Mouse (Mus musculus) adrenal gland, postnatal 10 days (tissue): ENCODE measurements at regions not wholly inside any gene's neighbourhood (a gene's known extent, or its start where the extent isn't known, plus 50 kb on each side); places are given as distances from the start of the nearest gene placed in this dataset.

ENCODE experiments used
- DNase-seq: peaks from one replicate; pipeline ENCODE4 v3.0.0; 2021; ENCODE audit warnings: mixed read lengths

GRCm38 (mm10) chr1:143074999-143075398 lies 565.5 kb upstream of the B3galt2 start:
- DNase-seq: no peak

GRCm38 (mm10) chr1:143080441-143080840 lies 560.0 kb upstream of the B3galt2 start:
- DNase-seq: no peak

DNA sequence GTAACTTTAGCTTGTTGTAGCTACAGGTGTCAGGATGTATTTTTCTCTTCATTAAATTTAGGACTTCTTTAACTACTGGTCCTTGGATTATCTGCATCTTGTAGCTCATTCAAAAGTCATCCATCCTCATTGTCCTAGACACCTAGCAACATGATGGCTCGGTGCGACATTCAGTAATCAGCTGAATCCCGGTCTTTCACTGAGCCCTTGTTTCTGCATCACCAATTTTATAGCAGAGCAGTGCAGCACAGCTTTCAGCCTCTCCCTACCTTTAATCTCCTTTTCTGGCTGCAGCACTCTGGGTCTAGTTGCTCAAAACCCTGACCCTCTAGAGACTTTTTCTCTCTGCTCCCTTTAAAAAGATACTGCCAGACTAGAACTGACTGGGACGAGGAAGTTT lies 543.6 kb upstream of the B3galt2 start:
- DNase-seq: no peak

DNA sequence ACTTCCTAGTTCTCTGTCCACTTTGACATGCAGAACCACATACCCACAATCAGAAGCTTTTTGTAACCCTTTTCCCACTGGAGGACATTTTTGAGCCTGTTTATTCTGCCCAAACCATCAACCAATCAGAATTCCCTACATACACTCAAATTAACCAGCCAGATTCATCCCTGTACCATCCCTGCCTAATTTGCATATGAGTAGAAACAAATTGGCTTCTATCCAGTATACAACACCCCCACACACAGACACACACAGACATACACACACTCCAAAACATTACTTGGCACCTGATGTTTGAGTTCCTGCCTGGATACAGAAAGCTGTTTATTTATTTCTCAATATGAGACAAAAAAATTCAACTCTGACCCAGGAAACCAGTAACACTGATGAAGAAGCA lies 542.2 kb upstream of the B3galt2 start:
- DNase-seq: no peak

GRCm38 (mm10) chr1:143122185-143122584 lies 518.3 kb upstream of the B3galt2 start:
- no peak for DNase-seq

- DNase-seq: no peak
Measured at GRCm38 (mm10) chr1:143130257-143130656, 510.2 kb upstream of the B3galt2 start.

DNA sequence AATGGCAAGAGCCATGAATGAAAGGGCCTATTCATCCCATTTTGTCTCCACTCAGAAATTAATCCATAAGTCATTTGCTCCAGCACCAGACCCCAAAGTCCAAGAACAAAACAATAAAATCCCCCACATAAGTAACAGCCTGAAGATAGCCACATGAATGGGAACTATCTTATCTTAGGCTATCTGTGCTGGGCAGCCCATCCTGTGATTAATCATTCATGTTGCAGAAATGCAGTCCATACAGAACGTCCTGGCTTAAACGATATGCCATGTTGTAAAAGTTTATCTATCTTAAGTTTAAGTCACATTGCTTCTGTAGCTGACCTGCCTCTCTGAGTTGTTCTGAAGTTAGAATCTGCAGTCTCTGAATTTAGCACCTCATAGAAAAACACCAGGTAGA lies 507.7 kb upstream of the B3galt2 start:
- no peak for DNase-seq

DNA sequence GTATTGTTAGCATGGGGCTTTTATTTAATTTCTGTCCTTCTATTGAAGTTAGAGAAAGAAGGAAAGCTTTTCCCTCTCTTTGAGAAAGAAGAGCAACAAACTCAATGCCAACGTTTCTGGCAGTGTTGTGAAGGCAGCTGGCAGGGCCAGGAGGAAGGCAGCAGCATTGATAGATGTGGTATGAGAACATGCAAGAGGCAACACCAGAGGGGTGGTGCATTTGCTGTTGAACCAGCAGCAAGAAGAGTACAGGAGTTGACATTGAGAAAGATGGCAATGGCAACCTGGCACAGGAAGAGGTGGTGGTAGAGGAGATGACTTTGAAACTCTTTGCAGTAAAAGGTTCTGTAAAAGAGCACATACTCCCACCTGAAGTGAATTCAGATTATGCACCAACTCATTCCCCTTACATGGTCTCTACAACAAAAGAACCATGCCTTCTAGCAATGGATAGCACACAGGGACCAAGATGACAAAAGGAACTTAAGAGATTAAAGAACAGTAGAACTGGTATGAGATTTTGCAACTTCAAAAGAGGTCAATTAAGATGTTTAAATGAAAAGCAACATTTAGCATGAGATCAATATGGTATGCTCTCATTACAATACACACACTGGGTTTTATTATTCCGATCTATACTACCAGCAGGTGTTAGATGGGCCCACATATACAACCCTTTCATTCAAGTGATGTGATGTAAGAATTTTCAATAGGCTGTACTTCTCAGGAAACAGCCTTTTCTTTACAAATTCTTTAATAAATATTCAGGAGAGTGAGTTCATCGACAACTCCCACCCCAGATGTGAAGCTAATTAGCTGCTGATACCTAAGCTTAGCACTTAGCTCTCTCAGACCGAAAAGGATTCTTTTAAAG lies 495.1 kb upstream of the B3galt2 start:
- no peak for DNase-seq

DNA sequence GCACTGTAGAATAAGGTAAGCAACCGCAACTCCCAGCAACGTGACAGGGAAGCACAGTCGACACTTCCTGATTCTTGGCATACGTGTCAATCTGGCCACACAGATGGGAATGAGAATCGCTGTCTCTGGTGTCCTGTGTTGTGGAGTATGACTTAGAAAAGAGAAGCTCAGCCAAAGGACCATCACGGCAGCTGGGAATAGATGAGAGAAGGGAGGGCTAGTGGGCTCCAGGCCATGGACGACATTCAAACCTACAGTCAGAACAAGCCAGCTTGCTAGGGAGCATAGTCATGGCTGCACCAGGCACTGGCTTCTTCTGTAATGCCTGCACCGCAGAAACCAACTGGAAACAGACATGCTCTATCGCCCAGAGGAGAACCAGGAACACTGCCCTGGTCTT lies 469.2 kb upstream of the B3galt2 start:
- no peak for DNase-seq

DNA sequence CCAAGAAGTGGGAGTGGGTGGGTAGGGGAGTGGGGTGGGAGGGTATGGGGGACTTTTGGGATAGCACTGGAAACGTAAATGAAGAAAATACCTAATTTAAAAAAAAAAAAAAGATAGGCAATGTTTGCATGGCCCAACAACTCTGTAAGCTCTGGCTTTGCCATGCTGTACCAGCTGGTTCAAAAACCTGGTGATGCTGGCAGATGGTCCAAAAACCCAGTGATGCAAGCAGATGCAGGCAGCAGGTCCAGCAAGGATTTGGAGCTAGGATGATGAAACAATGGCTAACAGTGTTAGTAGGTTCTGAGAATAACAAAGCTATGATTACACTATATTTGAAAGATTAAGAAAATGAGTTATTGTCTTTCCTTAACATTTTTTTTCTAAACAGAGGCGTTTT lies 466.6 kb upstream of the B3galt2 start:
- no peak for DNase-seq

GRCm38 (mm10) chr1:143192167-143192793 lies 448.2 kb upstream of the B3galt2 start:
- DNase-seq: no peak

GRCm38 (mm10) chr1:143200213-143200889 lies 440.1 kb upstream of the B3galt2 start:
- no peak for DNase-seq

DNA sequence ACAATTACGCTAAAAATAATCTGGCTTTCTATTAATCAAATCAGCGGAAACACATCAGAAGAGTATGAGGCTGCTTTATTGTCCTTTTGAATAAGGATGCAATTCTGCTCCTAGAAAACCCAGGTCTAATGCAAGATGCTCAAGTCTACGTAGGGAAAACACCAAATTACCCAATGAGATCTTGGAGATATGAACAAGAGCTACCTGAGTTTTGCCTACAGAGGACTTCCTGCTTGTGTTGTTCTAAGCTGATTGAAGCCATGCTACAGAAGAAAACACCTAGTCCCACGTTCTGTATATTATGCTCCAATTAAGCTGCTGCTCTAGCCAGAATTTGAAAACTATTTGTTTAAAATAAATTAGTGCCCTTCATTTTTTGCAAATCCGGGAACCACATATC lies 439.5 kb upstream of the B3galt2 start:
- no peak for DNase-seq

DNA sequence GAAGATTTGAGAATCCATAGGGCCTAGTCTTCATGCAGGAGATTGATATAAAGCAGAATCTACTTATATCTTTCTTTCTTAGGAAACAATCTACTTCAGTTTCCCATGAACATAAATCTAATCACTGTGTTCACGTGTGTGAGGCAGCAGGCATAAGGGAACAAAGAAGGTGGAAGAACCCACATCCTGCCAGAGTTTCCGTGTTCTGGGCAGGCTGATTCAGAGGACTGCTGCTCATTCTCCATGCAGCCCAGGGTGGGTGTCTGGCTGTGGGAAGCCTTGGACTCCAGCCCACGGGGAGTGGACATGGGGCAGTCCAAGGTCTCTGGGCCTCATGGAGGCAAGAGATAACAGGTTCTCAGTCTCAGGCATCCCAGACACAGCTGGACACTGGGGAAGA lies 438.3 kb upstream of the B3galt2 start:
- DNase-seq: peak; percentile 13

DNA sequence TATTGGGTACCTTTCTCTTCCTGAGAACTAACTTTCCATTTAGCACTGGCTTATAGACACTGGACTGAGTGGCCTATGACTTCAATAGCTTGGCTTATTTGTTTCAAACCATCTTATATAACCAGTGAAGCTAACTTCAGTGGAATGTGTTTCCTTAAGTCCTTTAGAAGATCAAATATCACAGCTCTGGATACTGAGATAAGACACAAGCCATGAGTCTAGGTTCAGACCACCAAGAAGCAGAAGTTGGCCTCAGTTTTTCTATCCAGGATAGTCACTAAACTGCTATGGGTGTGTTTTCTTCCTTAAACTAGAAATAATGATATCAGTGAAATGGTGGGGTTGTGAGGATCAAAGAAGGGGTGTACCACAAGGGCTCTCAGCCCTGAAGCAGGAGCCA lies 436.4 kb upstream of the B3galt2 start:
- no peak for DNase-seq

DNA sequence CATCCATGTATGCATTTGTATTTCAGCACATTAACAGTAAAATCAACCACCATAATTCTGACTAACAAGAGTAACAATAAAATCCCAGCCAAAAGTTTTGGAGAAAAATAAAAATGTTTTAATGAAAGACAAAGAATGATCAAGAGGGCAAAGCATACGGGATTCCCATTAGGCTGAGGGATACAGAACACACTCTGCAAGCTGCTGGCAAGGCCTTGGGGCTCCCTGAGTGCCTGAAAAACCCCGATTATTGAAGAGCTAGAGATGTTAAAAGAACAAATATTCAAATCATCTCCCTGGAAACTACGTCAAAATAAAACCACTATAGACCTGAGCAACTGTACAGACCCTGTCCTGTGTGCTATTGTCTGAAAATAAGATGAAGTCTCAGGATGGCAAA lies 433.5 kb upstream of the B3galt2 start:
- DNase-seq: no peak

DNA sequence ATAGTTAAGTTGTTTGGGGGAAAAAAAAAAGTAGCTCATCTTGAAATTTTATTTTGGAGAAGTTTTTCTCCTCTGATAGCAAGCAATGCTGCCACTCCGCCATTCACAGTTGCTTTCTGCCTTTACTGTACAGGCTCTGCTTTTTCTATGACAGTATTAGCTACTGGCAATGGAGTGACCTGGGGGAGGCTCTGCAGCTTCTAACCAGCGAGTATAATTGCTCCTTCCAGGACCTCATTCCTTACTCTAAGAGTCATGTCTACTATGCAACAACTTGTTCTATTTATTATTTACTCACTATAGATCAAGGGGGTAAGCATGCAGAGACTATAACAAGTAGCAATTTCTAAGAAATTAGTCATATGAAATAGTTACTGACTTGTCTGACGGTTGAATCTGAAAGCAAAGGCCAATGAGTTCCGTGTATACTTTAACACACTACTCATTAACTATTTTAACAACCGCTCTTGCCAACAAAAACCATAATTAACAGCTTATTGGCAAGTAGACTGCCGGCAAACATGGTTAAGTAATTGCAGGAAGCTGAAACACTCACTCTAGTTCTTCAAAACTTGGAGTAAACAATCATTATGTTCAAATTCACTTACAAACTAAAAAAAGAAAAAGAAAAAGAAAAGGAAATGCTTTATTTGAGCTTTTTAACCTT lies 432.9 kb upstream of the B3galt2 start:
- DNase-seq: no peak

DNA sequence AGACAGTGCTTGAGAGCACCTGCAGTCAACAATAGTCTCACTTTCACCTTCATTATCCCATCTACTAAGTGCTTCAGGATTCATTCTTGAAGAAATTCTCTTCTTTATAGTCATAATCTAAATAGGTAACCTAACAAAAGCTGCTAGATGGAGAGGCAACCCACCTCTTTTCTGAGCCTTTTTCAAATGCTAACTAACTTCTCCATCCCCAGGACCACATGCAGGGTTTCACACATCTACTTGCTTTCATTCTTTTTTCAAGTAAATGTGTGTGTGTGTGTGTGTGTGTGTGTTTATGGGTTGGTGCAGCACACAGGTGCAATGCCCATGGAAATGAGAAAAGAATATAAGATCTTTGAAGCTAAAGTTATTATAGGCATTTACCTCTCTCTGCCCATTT lies 423.1 kb upstream of the B3galt2 start:
- no peak for DNase-seq

GRCm38 (mm10) chr1:143231969-143232368 lies 408.5 kb upstream of the B3galt2 start:
- DNase-seq: no peak

GRCm38 (mm10) chr1:143258470-143259215 lies 381.8 kb upstream of the B3galt2 start:
- no peak for DNase-seq

DNA sequence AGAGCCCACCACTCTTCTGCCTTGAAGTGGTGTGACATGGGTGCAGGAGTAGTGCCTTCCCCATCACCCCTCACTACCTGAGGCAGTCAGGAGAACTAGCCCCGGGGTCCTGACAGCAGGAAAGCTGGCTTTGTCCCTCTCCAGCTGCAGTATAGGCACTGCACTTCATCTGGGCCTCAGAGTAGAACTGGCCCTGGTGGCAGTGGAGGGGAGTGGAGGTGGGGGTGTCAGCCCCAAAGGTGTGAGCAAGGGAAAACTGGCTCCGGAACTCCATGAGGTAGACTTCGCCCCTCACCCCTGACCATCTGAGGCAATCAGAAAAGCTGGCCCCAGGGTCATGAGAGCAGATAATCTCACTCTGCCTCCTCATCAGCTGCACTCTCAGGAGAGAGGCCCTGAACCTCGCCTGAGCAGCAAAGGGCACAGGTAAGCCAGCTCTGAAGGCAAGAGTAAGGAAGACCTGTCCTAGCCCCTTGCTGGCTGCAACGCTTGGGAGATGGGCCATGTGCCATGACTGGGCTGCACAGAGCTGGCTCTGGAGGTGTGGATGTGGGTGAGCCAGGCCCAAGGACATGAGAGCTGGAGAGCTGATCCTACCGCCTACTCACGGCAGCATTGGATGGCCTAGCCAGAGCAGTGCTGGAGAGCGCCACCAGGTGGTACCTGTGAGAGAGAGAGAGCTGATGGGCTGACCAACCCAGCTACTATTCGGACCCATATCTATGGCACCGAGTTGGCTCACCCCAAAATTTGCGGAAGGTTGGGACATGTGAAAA lies 377.0 kb upstream of the B3galt2 start:
- no peak for DNase-seq
